Mouse (Mus musculus) G1E-ER4 (cell line): Measurements from ENCODE around the gene Snai3. TPM values are rescaled to one million over a fixed set of nuclear protein-coding genes. Genes with fewer than 3 reads are reported as not detected.

Experiments
- GATA1 ChIP-seq: IDR thresholded peaks from one replicate; pipeline ENCODE4 v1.8.0; 2012; ENCODE audit warnings: low read length, inconsistent platforms
- polyA plus RNA-seq: library from polyadenylated mRNA; stranded (reverse); fragments of >175 nt; gene quantifications from 2 replicates; pipeline ENCODE4 v1.2.3, GENCODE M21; 2012

The Snai3 gene
- polyA plus RNA-seq, 1 experiment: not detected

GRCm38 (mm10) chr8:122442356-122442755 lies 18.2 kb downstream of the Snai3 start:
- TF ChIP-seq GATA1: no peak

- no peak for TF ChIP-seq GATA1
Observed at GRCm38 (mm10) chr8:122441326-122441725, 19.2 kb downstream of the Snai3 start.

- no peak for TF ChIP-seq GATA1
Observed at GRCm38 (mm10) chr8:122439336-122439735, 21.2 kb downstream of the Snai3 start.

- no peak for TF ChIP-seq GATA1
Observed at GRCm38 (mm10) chr8:122437708-122438331, 22.7 kb downstream of the Snai3 start.

GRCm38 (mm10) chr8:122436586-122437125 lies 23.9 kb downstream of the Snai3 start:
- no peak for TF ChIP-seq GATA1

GRCm38 (mm10) chr8:122436146-122436545 lies 24.4 kb downstream of the Snai3 start:
- no peak for TF ChIP-seq GATA1

- no peak for TF ChIP-seq GATA1
Observed at GRCm38 (mm10) chr8:122435375-122435774, 25.2 kb downstream of the Snai3 start.

GRCm38 (mm10) chr8:122433269-122433905 lies 27.1 kb downstream of the Snai3 start:
- TF ChIP-seq GATA1: no peak

GRCm38 (mm10) chr8:122432443-122433268 lies 27.9 kb downstream of the Snai3 start, which contains the start of gene Cyba:
TSS of gene Cyba (minus strand) at chr8:122432930.
- no peak for TF ChIP-seq GATA1

- TF ChIP-seq GATA1: no peak
Observed at GRCm38 (mm10) chr8:122431694-122432442, 28.7 kb downstream of the Snai3 start.

GRCm38 (mm10) chr8:122430646-122431045 lies 29.9 kb downstream of the Snai3 start:
- no peak for TF ChIP-seq GATA1

- TF ChIP-seq GATA1: no peak
Observed at GRCm38 (mm10) chr8:122430058-122430636, 30.4 kb downstream of the Snai3 start.

GRCm38 (mm10) chr8:122428163-122428562 lies 32.4 kb downstream of the Snai3 start:
- no peak for TF ChIP-seq GATA1

- no peak for TF ChIP-seq GATA1
Observed at GRCm38 (mm10) chr8:122427607-122428006, 32.9 kb downstream of the Snai3 start.

GRCm38 (mm10) chr8:122426145-122426544 lies 34.4 kb downstream of the Snai3 start:
- TF ChIP-seq GATA1: no peak
